Mouse (Mus musculus) gastrocnemius, adult 8-10 months (tissue): Measurements from ENCODE around the gene P2ry2. TPM values are rescaled to one million over a fixed set of nuclear protein-coding genes. Genes with fewer than 3 reads are reported as not detected.

Experiments used
- total RNA-seq, 4 experiments: library from RNA; stranded (reverse); gene quantifications; 2 replicates each; pipeline ENCODE4 v1.2.4; 2022

Gene P2ry2
- total RNA-seq, 4 experiments from 2014 or later, result 25.4 to 36.1 (median 33.0) TPM

Other genes with a start within 250 kb of the P2ry2 start
- 10 to 100 TPM; 10.5 to 22.2 (median 13.8) TPM for gene Relt, start 149.4 kb downstream of the P2ry2 start, total RNA-seq
- 10 to 100 TPM; 33.5 to 44.3 (median 38.1) TPM for gene Arhgef17, start 80.8 kb downstream of the P2ry2 start, total RNA-seq
- 1 to 10 TPM in 2 of 4 experiments, under 1 TPM in 2; 0.53 to 1.2 (median 0.94) TPM for gene P2ry6, start 38.2 kb downstream of the P2ry2 start, total RNA-seq
- 1 to 10 TPM; 4.2 to 5.5 (median 5.0) TPM for gene Fchsd2, start 80.0 kb upstream of the P2ry2 start, total RNA-seq